Mouse (Mus musculus) CH12.LX (cell line): ENCODE data around the gene Fgfbp3. TPM values are rescaled to one million over a fixed set of nuclear protein-coding genes. Genes with fewer than 3 reads are reported as not detected.
A peak's percentile ranks its signal among the peaks of the same experiment; 100 is the strongest.

ENCODE experiments used
- DNase-seq: peaks from one replicate; pipeline ENCODE4 v3.0.0-alpha.2; 2013; ENCODE audit errors: extremely low read depth
- H3K27ac ChIP-seq: 2 replicates; pipeline ENCODE4 v1.5.1; 2012; ENCODE audit warnings: low read depth, mild to moderate bottlenecking, control low read depth, moderate library complexity; ENCODE audit not compliant: insufficient read depth
- H3K27me3 ChIP-seq: replicated peaks from 2 replicates; pipeline ENCODE3; 2012; ENCODE audit warnings: inconsistent platforms
- H3K36me3 ChIP-seq, 2 experiments: replicated peaks in 1 of 2; 2 replicates each; pipeline versions ENCODE3 to v1.6.1; 2012; ENCODE audit warnings: inconsistent platforms in 1 of 2, low read length in 1 of 2, mild to moderate bottlenecking in 1 of 2, mixed read lengths in 1 of 2, moderate library complexity in 1 of 2; ENCODE audit not compliant: control insufficient read depth in 1 of 2, insufficient read depth in 1 of 2
- H3K4me1 ChIP-seq, 2 experiments: 2 replicates each; pipeline ENCODE4 v1.6.1; 2012; ENCODE audit warnings: inconsistent platforms in 1 of 2, moderate library complexity in 1 of 2; ENCODE audit not compliant: insufficient read depth in 2 of 2, control insufficient read depth in 1 of 2
- H3K4me2 ChIP-seq: 2 replicates; pipeline ENCODE4 v1.6.1; 2012; ENCODE audit warnings: low read depth, mild to moderate bottlenecking, control low read depth; ENCODE audit not compliant: poor library complexity, insufficient read depth, severe bottlenecking
- H3K4me3 ChIP-seq, 3 experiments: fragments of 150-350 bp in 1 of 3; sonication (generic) in 1 of 3; replicated peaks in 1 of 3; 2 replicates each; pipeline versions ENCODE3 to v1.5.1; 2011 to 2012; ENCODE audit warnings: low read depth in 2 of 3, low read length in 2 of 3, mild to moderate bottlenecking in 2 of 3, moderate library complexity in 2 of 3, control low read depth in 1 of 3, improper control_type of control experiment in 1 of 3, inconsistent platforms in 1 of 3, mixed read lengths in 1 of 3; ENCODE audit not compliant: poor library complexity in 1 of 3
- H3K79me2 ChIP-seq: replicated peaks from 2 replicates; pipeline ENCODE4 v1.6.1; 2012; ENCODE audit warnings: mild to moderate bottlenecking, moderate library complexity; ENCODE audit not compliant: control insufficient read depth, poor library complexity, insufficient read depth, severe bottlenecking; ENCODE audit errors: extremely low read depth
- H3K9ac ChIP-seq: 2 replicates; pipeline ENCODE4 v1.6.1; 2012; ENCODE audit warnings: low read depth, mild to moderate bottlenecking, control low read depth, moderate library complexity; ENCODE audit not compliant: insufficient read depth
- H3K9me3 ChIP-seq: replicated peaks from 2 replicates; pipeline ENCODE3; 2012; ENCODE audit warnings: low read length, inconsistent platforms, mixed read lengths
- ELF1 ChIP-seq: IDR thresholded peaks from 2 replicates; pipeline ENCODE4 v1.6.1; 2014; ENCODE audit warnings: low read depth, mild to moderate bottlenecking, inconsistent platforms, low read length, improper control_type of control experiment
- MAFK ChIP-seq: IDR thresholded peaks from 2 replicates; pipeline ENCODE4 v1.6.1; 2011; ENCODE audit warnings: low read length, improper control_type of control experiment; ENCODE audit not compliant: insufficient replicate concordance
- MAX ChIP-seq: IDR thresholded peaks from 2 replicates; pipeline ENCODE4 v1.6.1; 2011; ENCODE audit warnings: low read length, improper control_type of control experiment
- MXI1 ChIP-seq: IDR thresholded peaks from 2 replicates; pipeline ENCODE4 v1.6.1; 2011; ENCODE audit warnings: mild to moderate bottlenecking, low read depth, low read length, improper control_type of control experiment
- NELFE ChIP-seq: IDR thresholded peaks from 2 replicates; pipeline ENCODE4 v1.6.1; 2011; ENCODE audit warnings: low read depth, low read length, improper control_type of control experiment
- SIN3A ChIP-seq: IDR thresholded peaks from 2 replicates; pipeline ENCODE4 v1.6.1; 2012; ENCODE audit warnings: low read length, improper control_type of control experiment, inconsistent platforms
- UBTF ChIP-seq: IDR thresholded peaks from 2 replicates; pipeline ENCODE4 v1.6.1; 2012; ENCODE audit warnings: low read depth, mild to moderate bottlenecking, inconsistent platforms, low read length, improper control_type of control experiment, moderate library complexity
- USF2 ChIP-seq: conservative IDR thresholded peaks from 2 replicates; pipeline ENCODE4 v1.6.1; 2011; ENCODE audit warnings: low read depth, low read length, improper control_type of control experiment
- dilution Hi-C: fragments of 300-500 bp; cut with MboI; formaldehyde crosslinking; loops from 2 replicates; pipeline ENCODE4 v1.14.3; 2020; ENCODE audit warnings: low sequenced_read_pairs; ENCODE audit not compliant: extremely low pct_unique_long_range_greater_than_20kb, extremely low pct_ligation_motif_present
- in situ Hi-C: fragments of 300-500 bp; cut with MboI; formaldehyde crosslinking; loops from 3 replicates; pipeline ENCODE4 v1.14.3; 2019; ENCODE audit warnings: low sequenced_read_pairs, low pct_ligation_motif_present, low pct_unique_long_range_greater_than_20kb, mixed read lengths
- polyA plus RNA-seq: library from polyadenylated mRNA; unstranded; fragments of >175 nt; gene quantifications from 2 replicates; pipeline ENCODE4 v1.2.1, GENCODE M21; 2012; ENCODE audit warnings: low read depth; ENCODE audit not compliant: insufficient read length
- total RNA-seq, 2 experiments: library from RNA; depleted of rRNA; stranded (reverse); fragments of 300-350 nt in 1 of 2; fragments of >200 nt in 1 of 2; gene quantifications; 2 replicates each; pipeline ENCODE4 v1.2.3; 2012 to 2014

Fgfbp3 gene
- total and polyA plus RNA-seq, 3 experiments = 0.64 to 2.1 (median 1.6) TPM

- Histone ChIP-seq H3K4me1 (no peaks in the 10 kb centered on the region), H3K79me2 (peaks cover 3% of the 10 kb centered on the region; the same call in 1 of the 2 replicates), H3K4me3 (no peak overlapping the region), H3K4me2 (no peak overlapping the region), H3K36me3 (peaks cover 34 to 79% of the 10 kb centered on the region in 2 experiments), H3K27ac (no peak overlapping the region), H3K9ac (no peak overlapping the region), H3K27me3 (no peaks in the 10 kb centered on the region), H3K9me3 (no peaks in the 10 kb centered on the region)
- dilution Hi-C loops = no loop called here
- TF ChIP-seq MAFK (peak; percentile 56; the same call in 1 of the 2 replicates), SIN3A (no peak)
- DNase-seq = no peak
- in situ Hi-C loops = no loop called here
Measured at GRCm38 (mm10) chr19:36961320-36961719, 41.9 kb upstream of the Fgfbp3 start.

DNA sequence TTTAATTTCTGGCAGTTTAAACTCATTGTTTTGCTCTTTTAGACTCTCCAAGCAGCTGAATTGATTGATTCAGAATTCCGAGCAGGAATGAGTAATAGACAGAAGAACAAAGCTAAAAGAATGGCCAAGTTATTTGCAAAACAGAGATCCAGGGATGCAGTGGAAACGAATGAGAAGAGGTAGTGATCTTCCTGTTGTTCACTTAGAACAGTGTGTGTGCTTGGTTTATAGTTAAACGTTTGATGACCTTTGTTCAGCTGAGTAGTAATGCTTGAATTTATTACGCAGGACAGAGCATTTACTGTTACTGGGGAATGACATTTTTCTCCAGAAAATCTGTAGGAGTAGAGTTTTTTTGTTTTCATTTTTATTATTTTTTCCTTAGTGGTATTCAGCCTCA lies 38.9 kb upstream of the Fgfbp3 start:
- TF ChIP-seq MXI1 (no peak), ELF1 (no peak), UBTF (no peak), SIN3A (no peak), NELFE (no peak), USF2 (no peak)
- H3K27ac ChIP-seq = no peak overlapping the region
- H3K36me3 ChIP-seq = peaks cover 32 to 65% of the 10 kb centered on the region in 2 experiments
- dilution Hi-C loops = no loop called here
- in situ Hi-C loops = no loop called here
- H3K9me3 ChIP-seq = no peaks in the 10 kb centered on the region
- no peak overlapping the region for H3K4me3 ChIP-seq
- H3K4me2 ChIP-seq = no peak overlapping the region
- H3K9ac ChIP-seq = no peak overlapping the region
- no peak for DNase-seq
- H3K79me2 ChIP-seq = peaks cover 16% of the 10 kb centered on the region
- H3K27me3 ChIP-seq = no peaks in the 10 kb centered on the region
- H3K4me1 ChIP-seq = peaks cover under 1 to 6% of the 10 kb centered on the region in 2 experiments; a peak in 2 of 4 replicates

DNA sequence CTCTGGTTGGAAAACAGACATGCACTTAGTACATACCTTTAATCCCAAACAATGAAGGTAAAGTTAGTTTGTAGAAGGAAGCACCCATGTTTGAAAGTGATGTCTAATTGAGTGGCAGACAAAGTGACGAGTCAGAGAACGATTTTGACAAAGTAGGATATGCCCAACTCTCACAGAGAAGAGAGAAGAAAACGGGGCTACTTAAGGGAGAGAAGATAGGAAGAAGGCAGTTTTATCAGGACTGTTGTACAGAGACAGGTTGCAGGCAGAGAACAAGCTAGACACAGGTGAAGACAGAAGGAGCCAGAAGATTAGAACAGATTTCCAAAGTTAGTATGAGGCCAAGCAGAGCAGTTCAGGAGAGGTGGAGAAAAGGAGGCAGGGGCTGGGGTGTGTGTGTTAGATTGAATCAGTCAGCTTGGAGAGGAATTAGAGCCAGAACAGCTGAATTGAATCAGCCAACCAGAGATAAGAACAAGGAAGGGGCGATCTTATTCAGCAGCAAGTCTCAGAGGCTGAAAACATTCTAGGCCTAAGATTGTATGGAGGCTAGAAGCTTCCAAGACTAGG lies 34.3 kb upstream of the Fgfbp3 start:
- peak overlapping the region; percentile 9 for H3K9ac ChIP-seq
- no peak overlapping the region for H3K27ac ChIP-seq
- H3K9me3 ChIP-seq = no peaks in the 10 kb centered on the region
- H3K4me2 ChIP-seq = no peak overlapping the region
- peaks cover 16% of the 10 kb centered on the region for H3K79me2 ChIP-seq
- no peak overlapping the region for H3K4me3 ChIP-seq
- no peaks in the 10 kb centered on the region for H3K27me3 ChIP-seq
- no peak for TF ChIP-seq NELFE
- no peak for TF ChIP-seq MAX
- DNase-seq = no peak
- in situ Hi-C loops = no loop called here
- H3K4me1 ChIP-seq = peaks cover 3 to 6% of the 10 kb centered on the region in 2 experiments; a peak in 2 of 4 replicates
- peaks cover 18 to 56% of the 10 kb centered on the region in 2 experiments for H3K36me3 ChIP-seq
- dilution Hi-C loops = no loop called here
